Mouse (Mus musculus): ENCODE measurements at regions not wholly inside any gene's neighbourhood (a gene's known extent, or its start where the extent isn't known, plus 50 kb on each side); places are given as distances from the start of the nearest gene placed in this dataset.

DNA sequence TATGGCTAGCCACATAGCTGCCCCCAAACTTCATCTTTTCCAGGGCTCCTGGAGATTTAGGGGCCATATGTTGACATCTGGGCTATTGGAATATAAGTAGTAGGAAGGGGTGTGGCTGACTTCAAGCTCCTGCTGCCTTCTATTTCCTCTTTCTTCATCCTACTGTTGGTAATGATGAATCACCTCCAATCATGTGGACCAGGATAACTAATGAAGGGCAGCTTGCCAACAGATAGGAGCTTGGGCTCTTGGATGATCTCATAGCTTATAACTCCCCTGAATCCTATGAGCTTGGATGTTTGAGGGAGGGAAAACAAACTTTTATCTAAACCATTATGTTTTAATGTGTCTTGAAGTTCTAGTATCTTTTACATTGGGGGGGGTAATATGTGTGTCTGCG, 92.2 kb upstream of the Tsc22d2 start:
- no peak for TF ChIP-seq CTCF (IDR thresholded peaks at IDR 0.05; ENCODE audit: low read depth, low read length)
- TF ChIP-seq POLR2A (IDR thresholded peaks at IDR 0.05; ENCODE audit: extremely low read depth, insufficient read depth, low read length): no peak

Data from liver, adult 2 months (tissue).